Mouse (Mus musculus) megakaryocyte progenitor cell, adult 5-6 weeks (primary cell): ENCODE results near the gene Unc13b. TPM values are rescaled to one million over a fixed set of nuclear protein-coding genes. Genes with fewer than 3 reads are reported as not detected.

Experiments used
- ATAC-seq: replicated peaks from 2 replicates; pipeline ENCODE4 v1.8.0; 2016; ENCODE audit warnings: mild to moderate bottlenecking, moderate TSS enrichment, inconsistent platforms; ENCODE audit not compliant: poor library complexity
- total RNA-seq, 2 experiments: library from RNA; stranded (forward) in 1 of 2; stranded (reverse) in 1 of 2; fragments of 157-497, 149-512 nt in 1 of 2; fragments of 200-1000 nt in 1 of 2; gene quantifications; 2 replicates each; pipeline versions ENCODE4 v1.2.3 to v1.2.4; 2015 to 2017

Unc13b gene
- total RNA-seq, 2 experiments from 2014 or later: 0.96 TPM; not detected in 1

DNA sequence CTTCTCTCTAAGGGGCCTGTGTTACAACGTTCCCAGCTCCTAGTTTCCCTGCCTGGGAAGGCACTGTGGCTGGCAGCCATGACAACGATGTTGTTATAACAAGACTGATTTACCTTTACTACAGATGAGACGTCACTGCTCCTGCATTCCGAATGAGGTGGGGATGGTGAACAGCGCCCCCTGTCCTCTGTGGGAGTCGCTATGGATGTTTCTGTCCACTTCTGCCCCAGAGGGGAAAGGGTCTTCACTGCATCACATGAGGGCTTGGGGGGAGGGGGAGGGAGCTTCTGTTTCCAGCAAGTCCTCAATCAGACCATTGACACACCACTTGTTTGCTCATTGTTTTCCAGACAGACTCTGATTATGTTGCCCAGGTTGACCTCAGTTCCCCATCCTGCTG, 235.2 kb downstream of the Unc13b start:
- peak; percentile 44; the same call in 1 of the 2 replicates for ATAC-seq

DNA sequence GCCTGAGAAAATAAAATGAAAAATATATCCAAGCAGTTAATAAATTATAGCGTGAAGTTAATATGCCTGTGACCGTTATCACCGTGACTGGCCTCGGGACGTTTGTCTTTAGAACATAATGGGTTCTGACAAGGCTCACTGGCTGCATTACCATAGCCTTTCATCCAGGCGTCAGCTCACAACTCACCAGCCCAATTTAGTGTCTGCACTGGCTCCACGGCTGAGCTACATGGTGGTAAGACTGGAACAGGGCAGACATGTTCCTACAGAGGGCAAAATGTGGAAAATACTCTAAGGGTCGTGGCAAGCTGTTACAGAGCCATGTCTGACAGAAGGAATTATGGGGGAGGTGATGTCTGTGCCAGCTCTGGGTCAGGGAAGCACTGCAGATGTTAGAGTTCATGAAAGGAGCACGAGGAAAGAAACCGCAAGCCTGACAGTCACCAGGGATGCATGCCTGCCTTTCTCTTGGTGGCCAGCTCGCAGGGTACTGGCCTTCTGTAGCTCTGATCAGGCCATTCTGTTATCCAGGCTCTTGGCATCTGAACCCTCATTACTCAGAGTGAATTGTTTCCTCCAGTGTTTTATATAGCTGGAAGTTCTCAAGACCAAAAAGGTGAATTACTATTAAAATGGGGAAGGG, 251.1 kb downstream of the Unc13b start:
- ATAC-seq: no peak

Other genes starting within 250 kb of the Unc13b start
- gene Fam205a1, start 205.1 kb upstream of the Unc13b start, total RNA-seq (2015): not detected in 2 replicates
- gene Fam205a1, start 205.1 kb upstream of the Unc13b start, total RNA-seq (2017): not detected in 2 replicates
- not detected in 2 replicates for gene Gm12394, start 202.2 kb upstream of the Unc13b start, total RNA-seq (2015)
- gene Gm12394, start 202.2 kb upstream of the Unc13b start, total RNA-seq (2017): not detected in 2 replicates
- gene Fam205c, start 184.7 kb upstream of the Unc13b start, total RNA-seq (2015): not detected in 2 replicates
- not detected in 2 replicates for gene Fam205c, start 184.7 kb upstream of the Unc13b start, total RNA-seq (2017)
- 0.30 and 0.46 TPM in 2 replicates for gene Phf24, start 142.3 kb upstream of the Unc13b start, total RNA-seq (2015)
- 0.03 and 0.79 TPM in 2 replicates for gene Phf24, start 142.3 kb upstream of the Unc13b start, total RNA-seq (2017)
- gene Dnajb5, start 109.1 kb upstream of the Unc13b start, total RNA-seq (2015): 2.2 and 4.5 TPM in 2 replicates
- gene Dnajb5, start 109.1 kb upstream of the Unc13b start, total RNA-seq (2017): 0.98 and 1.1 TPM in 2 replicates
- gene 1700022I11Rik, start 89.3 kb upstream of the Unc13b start, total RNA-seq (2015): not detected in 2 replicates
- 0.37 and 0.41 TPM in 2 replicates for gene 1700022I11Rik, start 89.3 kb upstream of the Unc13b start, total RNA-seq (2017)
- 126 and 153 TPM in 2 replicates for gene Vcp, start 58.4 kb upstream of the Unc13b start, total RNA-seq (2015)
- gene Vcp, start 58.4 kb upstream of the Unc13b start, total RNA-seq (2017): 268 and 294 TPM in 2 replicates
- gene Fancg, start 48.4 kb upstream of the Unc13b start, total RNA-seq (2015): 18.3 and 19.3 TPM in 2 replicates
- gene Fancg, start 48.4 kb upstream of the Unc13b start, total RNA-seq (2017): 12.3 and 17.8 TPM in 2 replicates
- 8.6 and 13.2 TPM in 2 replicates for gene Pigo, start 33.1 kb upstream of the Unc13b start, total RNA-seq (2015)
- 4.7 and 8.9 TPM in 2 replicates for gene Pigo, start 33.1 kb upstream of the Unc13b start, total RNA-seq (2017)
- gene Stoml2, start 27.2 kb upstream of the Unc13b start, total RNA-seq (2015): 127 and 153 TPM in 2 replicates
- gene Stoml2, start 27.2 kb upstream of the Unc13b start, total RNA-seq (2017): 114 and 168 TPM in 2 replicates
- 1.3 and 2.0 TPM in 2 replicates for gene Fam214b, start 12.7 kb upstream of the Unc13b start, total RNA-seq (2015)
- 1.5 and 2.0 TPM in 2 replicates for gene Fam214b, start 12.7 kb upstream of the Unc13b start, total RNA-seq (2017)
- gene Atp8b5, start 208.2 kb downstream of the Unc13b start, total RNA-seq (2015): 0.15 TPM in 1 of 2 replicates, not detected in the other
- 0.04 and 1.0 TPM in 2 replicates for gene Atp8b5, start 208.2 kb downstream of the Unc13b start, total RNA-seq (2017)